Mouse (Mus musculus) 3134 (cell line): ENCODE data around the gene Cacnb4.

ENCODE experiments used
- DNase-seq: peaks from one replicate; pipeline ENCODE4 v3.0.0-alpha.2; 2011; ENCODE audit warnings: low spot score; ENCODE audit not compliant: insufficient read length; ENCODE audit errors: extremely low read depth

The Cacnb4 gene

GRCm38 (mm10) chr2:52530521-52530920, 146.1 kb downstream of the Cacnb4 start:
- DNase-seq = no peak

- no peak for DNase-seq
Observed at GRCm38 (mm10) chr2:52529245-52529644, 147.4 kb downstream of the Cacnb4 start.

- DNase-seq = no peak
Observed at GRCm38 (mm10) chr2:52525876-52526592, 150.6 kb downstream of the Cacnb4 start.

GRCm38 (mm10) chr2:52523056-52523715, 153.4 kb downstream of the Cacnb4 start:
- no peak for DNase-seq

- no peak for DNase-seq
Observed at GRCm38 (mm10) chr2:52521012-52521411, 155.6 kb downstream of the Cacnb4 start.

- no peak for DNase-seq
Observed at GRCm38 (mm10) chr2:52518740-52519139, 157.9 kb downstream of the Cacnb4 start.

- DNase-seq = no peak
Observed at GRCm38 (mm10) chr2:52516534-52516933, 160.1 kb downstream of the Cacnb4 start.

- no peak for DNase-seq
Observed at GRCm38 (mm10) chr2:52512865-52513388, 163.7 kb downstream of the Cacnb4 start.

- no peak for DNase-seq
Observed at GRCm38 (mm10) chr2:52512206-52512605, 164.4 kb downstream of the Cacnb4 start.

GRCm38 (mm10) chr2:52511799-52512198, 164.8 kb downstream of the Cacnb4 start:
- DNase-seq = no peak

GRCm38 (mm10) chr2:52509779-52510500, 166.7 kb downstream of the Cacnb4 start:
- no peak for DNase-seq

- no peak for DNase-seq
Observed at GRCm38 (mm10) chr2:52505164-52505563, 171.5 kb downstream of the Cacnb4 start.

- no peak for DNase-seq
Observed at GRCm38 (mm10) chr2:52504762-52505161, 171.9 kb downstream of the Cacnb4 start.

GRCm38 (mm10) chr2:52499849-52500262, 176.8 kb downstream of the Cacnb4 start:
- no peak for DNase-seq

GRCm38 (mm10) chr2:52499101-52499537, 177.5 kb downstream of the Cacnb4 start:
- no peak for DNase-seq

- no peak for DNase-seq
Observed at GRCm38 (mm10) chr2:52495097-52495694, 181.4 kb downstream of the Cacnb4 start.

- DNase-seq = no peak
Observed at GRCm38 (mm10) chr2:52494274-52494673, 182.4 kb downstream of the Cacnb4 start.

- DNase-seq = no peak
Observed at GRCm38 (mm10) chr2:52492867-52493266, 183.8 kb downstream of the Cacnb4 start.

- DNase-seq = no peak
Observed at GRCm38 (mm10) chr2:52489840-52490239, 186.8 kb downstream of the Cacnb4 start.

- DNase-seq = no peak
Observed at GRCm38 (mm10) chr2:52483496-52483895, 193.1 kb downstream of the Cacnb4 start.

- no peak for DNase-seq
Observed at GRCm38 (mm10) chr2:52480476-52480875, 196.2 kb downstream of the Cacnb4 start.
